Mouse (Mus musculus) liver, embryonic 16.5 days (tissue): ENCODE measurements at regions not wholly inside any gene's neighbourhood (a gene's known extent, or its start where the extent isn't known, plus 50 kb on each side); places are given as distances from the start of the nearest gene placed in this dataset.

Source experiments
- ATAC-seq: fragments of 200-750 bp; cut with Nextera tagmentation; 2 replicates; pipeline ENCODE4 v1.8.0; 2017; ENCODE audit warnings: low read depth, mild to moderate bottlenecking, moderate number of reproducible peaks, moderate library complexity
- H3K27ac ChIP-seq: fragments of 300-500 bp; sonication (generic); 2 replicates; pipeline ENCODE4 v1.5.1; 2014; ENCODE audit warnings: mild to moderate bottlenecking, low read length
- H3K27me3 ChIP-seq: fragments of 300-500 bp; sonication (generic); 2 replicates; pipeline ENCODE4 v1.6.1; 2014; ENCODE audit warnings: low read depth, low read length, mixed read lengths; ENCODE audit not compliant: control insufficient read depth, insufficient read depth
- H3K36me3 ChIP-seq: fragments of 300-500 bp; sonication (generic); 2 replicates; pipeline ENCODE4 v1.6.1; 2014; ENCODE audit warnings: mild to moderate bottlenecking; ENCODE audit not compliant: control insufficient read depth, insufficient read depth
- H3K4me1 ChIP-seq: fragments of 300-500 bp; sonication (generic); 2 replicates; pipeline ENCODE4 v1.6.1; 2014; ENCODE audit warnings: low read depth, low read length, mixed read lengths; ENCODE audit not compliant: control insufficient read depth
- H3K4me2 ChIP-seq: fragments of 300-500 bp; sonication (generic); 2 replicates; pipeline ENCODE4 v1.6.1; 2014; ENCODE audit warnings: low read depth, low read length, mixed read lengths
- H3K4me3 ChIP-seq: fragments of 300-500 bp; sonication (generic); 2 replicates; pipeline ENCODE4 v1.5.1; 2014; ENCODE audit warnings: low read depth, mild to moderate bottlenecking, low read length
- H3K9ac ChIP-seq: fragments of 300-500 bp; sonication (generic); 2 replicates; pipeline ENCODE4 v1.6.1; 2014; ENCODE audit warnings: low read depth, low read length
- H3K9me3 ChIP-seq: fragments of 300-500 bp; sonication (generic); replicated peaks from 2 replicates; pipeline ENCODE4 v1.6.1; 2016; ENCODE audit warnings: low read length; ENCODE audit not compliant: control insufficient read depth
- WGBS: fragments of 180-500 bp; shearing (Covaris S2); extraction: QIAGEN DNeasy Blood & Tissue Kit; methylation state at CpG from one replicate; pipeline ENCODE4 v1.1.7; 2014; ENCODE audit not compliant: insufficient replicate concordance; 5-methylcytosine and 5-hydroxymethylcytosine counted together

DNA sequence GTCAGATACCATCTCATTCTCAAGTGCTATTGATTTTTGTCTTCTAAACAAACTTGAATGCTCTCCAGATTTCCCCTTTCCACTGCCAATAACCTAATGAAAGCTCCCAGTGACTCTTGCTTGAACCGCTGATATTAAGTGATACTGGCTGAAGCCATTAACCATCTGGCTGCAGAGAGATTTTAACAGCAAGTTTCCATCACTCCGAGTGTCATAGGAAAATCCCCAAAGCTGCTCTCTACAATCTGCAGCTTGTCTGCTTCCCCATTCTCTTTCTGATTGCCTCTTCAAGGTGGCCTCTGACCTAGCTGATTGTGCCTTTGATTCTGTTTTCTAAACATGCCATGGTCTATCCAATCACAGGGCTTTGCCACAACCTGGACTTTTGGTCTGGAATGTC is 379.4 kb upstream of the Mctp2 start:
- Histone ChIP-seq H3K27me3 (no peaks in the 10 kb centered on the region), H3K27ac (no peak overlapping the region), H3K36me3 (no peaks in the 10 kb centered on the region), H3K9me3 (no peaks in the 10 kb centered on the region), H3K4me1 (no peaks in the 10 kb centered on the region), H3K4me2 (no peak overlapping the region), H3K4me3 (no peak overlapping the region), H3K9ac (no peak overlapping the region)
- ATAC-seq, result no peak
- WGBS, result 42% methylated on average over 2 of the region's 2 CpGs

DNA sequence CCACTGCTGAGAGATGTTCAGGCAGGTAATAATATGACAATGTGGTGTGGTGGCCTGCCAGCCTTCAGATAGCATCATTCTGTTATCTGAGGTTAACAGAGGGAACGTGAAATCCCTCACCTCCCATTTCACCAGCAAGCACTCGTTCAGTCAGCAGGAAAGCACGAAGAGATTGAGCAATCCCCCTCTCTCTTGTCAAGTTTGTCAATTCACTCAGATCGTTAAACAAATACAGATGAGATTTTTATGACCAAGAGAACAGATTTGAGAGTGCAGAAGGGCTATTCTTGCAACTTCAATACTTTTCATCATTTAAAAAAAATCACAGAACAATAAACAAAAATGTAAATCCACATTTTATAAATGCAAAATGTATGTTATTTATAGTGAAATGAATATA is 380.9 kb upstream of the Mctp2 start:
- Histone ChIP-seq H3K36me3 (no peaks in the 10 kb centered on the region), H3K9ac (no peak overlapping the region), H3K9me3 (no peaks in the 10 kb centered on the region), H3K27me3 (no peaks in the 10 kb centered on the region), H3K4me3 (no peak overlapping the region), H3K4me2 (no peak overlapping the region), H3K4me1 (no peaks in the 10 kb centered on the region), H3K27ac (no peak overlapping the region)
- no peak for ATAC-seq
- 33% methylated on average over 4 of the region's 4 CpGs for WGBS

DNA sequence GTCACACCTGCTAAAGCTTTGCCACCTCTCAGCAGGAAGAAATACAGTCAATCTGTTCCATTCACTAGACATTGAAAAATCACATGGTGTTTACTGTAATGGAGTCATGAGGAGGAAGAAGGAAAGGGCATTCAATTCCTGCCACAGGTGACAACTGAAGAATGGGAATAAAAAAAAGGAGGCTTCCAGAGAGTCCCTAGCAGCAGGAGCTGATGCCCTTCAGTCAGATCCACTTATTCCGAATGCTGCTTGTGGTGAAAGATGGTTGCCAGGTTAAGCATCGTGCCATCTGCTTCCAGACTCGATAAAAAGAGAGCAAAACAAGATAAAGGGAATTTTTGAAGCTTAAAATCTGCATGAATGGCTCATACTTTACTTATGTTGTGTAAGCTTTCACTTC is 385.0 kb upstream of the Mctp2 start:
- no peak overlapping the region for H3K4me3 ChIP-seq
- 48% methylated on average over 3 of the region's 3 CpGs for WGBS
- no peaks in the 10 kb centered on the region for H3K4me1 ChIP-seq
- H3K27me3 ChIP-seq, result no peaks in the 10 kb centered on the region
- H3K9me3 ChIP-seq, result no peaks in the 10 kb centered on the region
- no peak overlapping the region for H3K27ac ChIP-seq
- no peak overlapping the region for H3K9ac ChIP-seq
- no peak for ATAC-seq
- H3K4me2 ChIP-seq, result no peak overlapping the region
- no peaks in the 10 kb centered on the region for H3K36me3 ChIP-seq

DNA sequence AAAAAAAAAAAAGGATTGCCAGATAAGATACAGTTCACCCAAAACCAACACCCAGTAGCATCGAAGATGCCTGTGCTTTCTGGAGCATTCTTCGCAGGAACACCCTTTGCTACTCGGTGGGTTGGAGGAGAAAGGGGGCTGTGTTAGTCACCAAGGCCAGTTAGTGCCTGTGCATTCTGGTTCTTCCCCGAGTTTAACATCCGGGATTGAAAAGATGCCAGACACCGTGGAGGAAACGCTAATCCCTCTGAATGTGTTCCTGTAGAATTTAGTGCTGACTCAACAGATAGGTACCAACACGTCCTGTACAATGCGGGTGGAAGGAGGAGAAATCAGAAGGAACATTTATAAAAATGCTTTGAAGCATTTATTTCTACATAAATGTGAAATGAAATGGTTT is 385.5 kb upstream of the Mctp2 start:
- Histone ChIP-seq H3K4me2 (no peak overlapping the region), H3K27me3 (no peaks in the 10 kb centered on the region), H3K9ac (no peak overlapping the region), H3K4me3 (no peak overlapping the region), H3K4me1 (no peaks in the 10 kb centered on the region), H3K36me3 (no peaks in the 10 kb centered on the region), H3K27ac (no peak overlapping the region), H3K9me3 (no peaks in the 10 kb centered on the region)
- 68% methylated on average over 9 of the region's 9 CpGs for WGBS
- ATAC-seq, result no peak

DNA sequence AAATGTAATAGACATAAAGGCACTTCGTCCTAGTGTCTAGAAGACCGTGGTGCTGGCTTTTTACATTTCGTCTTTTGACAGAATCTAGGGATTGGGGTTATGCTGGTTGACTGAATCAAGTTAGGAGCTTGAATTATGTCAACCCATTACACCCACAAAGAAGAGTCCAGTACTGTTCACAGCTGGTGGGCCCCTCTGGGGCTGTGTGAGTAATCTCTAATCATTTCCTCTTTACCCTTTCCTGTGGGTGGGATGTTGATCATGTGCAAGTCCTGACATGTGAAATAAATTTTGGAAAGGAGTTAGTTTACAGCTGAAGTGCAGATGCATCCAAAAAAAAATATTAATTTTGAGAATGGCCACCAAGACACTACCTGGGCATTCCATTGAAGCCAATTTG is 390.3 kb upstream of the Mctp2 start:
- WGBS, result 55% methylated on average over 3 of the region's 3 CpGs
- H3K27ac ChIP-seq, result no peak overlapping the region
- H3K4me1 ChIP-seq, result no peaks in the 10 kb centered on the region
- no peaks in the 10 kb centered on the region for H3K36me3 ChIP-seq
- no peaks in the 10 kb centered on the region for H3K9me3 ChIP-seq
- no peak overlapping the region for H3K4me3 ChIP-seq
- no peak overlapping the region for H3K4me2 ChIP-seq
- no peak for ATAC-seq
- no peaks in the 10 kb centered on the region for H3K27me3 ChIP-seq
- no peak overlapping the region for H3K9ac ChIP-seq

DNA sequence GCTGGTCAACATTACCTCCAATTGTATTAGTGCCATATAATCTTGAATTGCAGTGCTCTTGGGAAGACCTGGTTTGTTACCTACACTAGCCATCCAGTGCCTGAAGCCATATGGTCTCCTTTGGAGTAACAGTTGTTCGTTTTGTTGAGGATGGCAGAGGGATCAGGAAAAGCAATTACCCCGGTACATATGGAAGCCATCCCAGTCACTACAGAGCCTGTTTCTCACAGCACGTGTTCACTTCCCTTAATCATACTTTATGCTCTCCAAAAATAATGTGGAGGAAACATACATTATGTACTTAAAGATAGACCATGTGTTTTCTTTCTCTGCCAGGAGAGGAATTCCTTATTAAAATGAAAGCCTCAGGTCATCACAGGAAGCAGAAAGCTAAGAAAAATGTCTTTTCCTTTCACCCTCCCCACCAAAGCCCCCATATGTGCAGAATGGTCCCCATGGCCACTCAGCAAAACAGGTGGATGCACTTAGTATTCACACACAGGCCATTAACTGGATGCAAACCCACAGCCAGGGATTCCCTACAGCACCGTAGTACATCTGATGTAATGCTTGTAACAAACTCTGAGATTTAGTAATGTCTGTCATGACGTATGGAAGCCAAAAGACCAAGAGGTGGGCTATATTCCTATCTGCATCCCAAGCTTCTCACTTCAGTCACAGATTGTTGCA is 397.4 kb upstream of the Mctp2 start:
- no peaks in the 10 kb centered on the region for H3K27me3 ChIP-seq
- H3K9me3 ChIP-seq, result no peaks in the 10 kb centered on the region
- no peak overlapping the region for H3K27ac ChIP-seq
- ATAC-seq, result no peak
- no peak overlapping the region for H3K4me2 ChIP-seq
- H3K4me3 ChIP-seq, result no peak overlapping the region
- 58% methylated on average over 5 of the region's 5 CpGs for WGBS
- no peaks in the 10 kb centered on the region for H3K36me3 ChIP-seq
- H3K9ac ChIP-seq, result no peak overlapping the region
- H3K4me1 ChIP-seq, result no peaks in the 10 kb centered on the region

DNA sequence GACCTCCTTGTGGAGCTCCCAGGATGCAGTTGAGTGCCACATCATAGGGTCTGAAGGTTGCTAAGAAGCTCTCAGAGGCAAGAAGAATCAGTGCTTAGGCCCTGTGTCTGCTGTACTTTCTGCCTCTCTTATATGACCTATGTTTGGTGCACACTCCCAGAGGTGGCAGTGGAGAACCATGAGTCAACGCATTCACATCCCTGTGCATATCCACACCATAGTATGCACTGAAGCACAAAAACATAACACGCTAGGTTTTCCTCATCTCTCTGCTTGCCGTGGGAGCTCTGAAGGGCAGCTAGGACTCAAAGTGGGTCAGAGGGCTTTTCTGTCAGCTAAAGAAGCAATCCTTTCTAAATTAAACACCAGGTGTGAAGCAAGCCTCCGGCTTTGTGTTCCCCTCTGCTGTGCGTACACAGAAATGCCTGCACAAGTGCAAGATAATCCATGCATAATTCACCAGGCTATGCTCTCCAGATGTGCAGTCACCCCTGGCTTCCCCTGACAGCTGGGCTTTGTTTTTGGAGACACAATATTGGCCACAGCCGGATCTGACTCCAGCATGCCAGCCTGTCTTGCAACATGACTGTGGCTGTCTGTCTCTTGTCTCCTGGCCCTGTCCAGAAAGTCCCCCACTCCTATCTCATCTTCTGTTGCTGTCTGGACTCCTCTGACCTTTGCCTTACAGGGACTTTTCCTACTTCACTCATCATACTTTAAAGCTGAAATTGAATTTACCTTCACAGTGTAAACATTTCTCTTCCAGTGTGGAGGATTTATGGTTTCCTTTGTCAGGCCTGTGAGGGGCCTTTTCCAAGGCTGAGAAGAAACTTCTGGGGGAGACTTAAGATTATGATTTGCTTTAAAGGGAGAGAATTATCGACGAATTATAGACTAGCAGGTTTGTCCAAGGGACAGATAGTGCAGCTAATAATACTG is 405.1 kb upstream of the Mctp2 start:
- no peak for ATAC-seq
- no peaks in the 10 kb centered on the region for H3K27me3 ChIP-seq
- no peak overlapping the region for H3K27ac ChIP-seq
- no peaks in the 10 kb centered on the region for H3K9me3 ChIP-seq
- H3K9ac ChIP-seq, result no peak overlapping the region
- H3K4me1 ChIP-seq, result no peaks in the 10 kb centered on the region
- 58% methylated on average over 8 of the region's 8 CpGs for WGBS
- no peak overlapping the region for H3K4me2 ChIP-seq
- no peaks in the 10 kb centered on the region for H3K36me3 ChIP-seq
- no peak overlapping the region for H3K4me3 ChIP-seq

DNA sequence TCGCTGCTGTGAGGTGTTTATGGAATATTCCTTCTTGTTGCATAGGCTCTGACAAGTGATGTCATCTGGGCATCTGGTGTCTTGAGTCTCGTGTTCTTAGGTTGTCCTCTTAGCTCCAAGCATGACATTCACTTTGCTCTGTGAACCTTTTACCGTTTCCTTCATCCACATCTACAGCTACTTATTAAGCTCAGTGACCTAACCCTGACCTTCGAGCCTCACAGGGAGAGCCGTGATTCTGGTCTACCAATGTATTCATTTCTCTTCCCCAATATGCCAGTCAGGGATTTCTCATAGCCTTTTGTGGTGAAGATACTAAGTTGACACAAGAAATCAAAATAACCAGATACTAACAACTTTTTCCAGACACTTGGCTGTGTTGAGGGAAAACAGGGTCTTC is 409.0 kb upstream of the Mctp2 start:
- ATAC-seq, result no peak
- no peaks in the 10 kb centered on the region for H3K9me3 ChIP-seq
- no peaks in the 10 kb centered on the region for H3K27me3 ChIP-seq
- H3K27ac ChIP-seq, result no peak overlapping the region
- H3K9ac ChIP-seq, result no peak overlapping the region
- H3K4me3 ChIP-seq, result no peak overlapping the region
- no peaks in the 10 kb centered on the region for H3K4me1 ChIP-seq
- no peaks in the 10 kb centered on the region for H3K36me3 ChIP-seq
- 57% methylated on average over 5 of the region's 5 CpGs for WGBS
- no peak overlapping the region for H3K4me2 ChIP-seq

DNA sequence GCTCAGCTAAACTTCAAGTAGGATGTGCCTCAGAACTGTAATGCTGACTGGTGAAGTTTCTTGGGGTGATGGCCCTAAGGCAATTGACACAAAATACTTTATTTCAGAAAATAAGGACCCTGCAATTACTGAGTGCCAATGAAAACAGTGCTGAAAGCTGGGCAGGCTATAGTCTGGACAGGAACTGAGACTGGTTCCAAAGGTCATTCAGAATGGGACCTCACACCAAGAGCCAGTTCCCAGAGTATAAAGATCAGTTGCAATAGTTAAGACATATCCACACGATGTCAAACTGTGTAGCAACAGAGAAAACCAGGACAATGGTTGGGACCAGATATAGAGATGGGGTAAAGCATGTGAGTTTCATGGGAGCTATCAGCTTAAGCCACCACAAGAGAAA is 409.6 kb upstream of the Mctp2 start:
- Histone ChIP-seq H3K4me3 (no peak overlapping the region), H3K36me3 (no peaks in the 10 kb centered on the region), H3K27me3 (no peaks in the 10 kb centered on the region), H3K4me1 (no peaks in the 10 kb centered on the region), H3K9ac (no peak overlapping the region), H3K4me2 (no peak overlapping the region), H3K27ac (no peak overlapping the region), H3K9me3 (no peaks in the 10 kb centered on the region)
- WGBS, result 38% methylated on average over 1 of the region's 1 CpGs
- no peak for ATAC-seq
